Mouse (Mus musculus) left cerebral cortex, postnatal 14 days (tissue): ENCODE data around the gene Gm10837. TPM values are rescaled to one million over a fixed set of nuclear protein-coding genes. Genes with fewer than 3 reads are reported as not detected.
A peak's percentile ranks its signal among the peaks of the same experiment; 100 is the strongest.
"Not testable (repeated sequence)": the region's sequence is repeated elsewhere in the genome, so short reads cannot be mapped to it uniquely, and the experiment has no call there.

Experiments
- DNase-seq, 2 experiments: peaks; one replicate each; pipeline ENCODE4 v3.0.0; 2021 to 2022; ENCODE audit warnings: low spot score in 2 of 2, mixed read lengths in 1 of 2
- intact Hi-C: fragments of 180-260 bp; cut with DNase I; formaldehyde crosslinking; loops from one replicate; pipeline ENCODE4 v1.15.1; 2025
- total RNA-seq, 2 experiments: library from RNA; stranded (reverse); gene quantifications; 2 replicates each; pipeline ENCODE4 v1.2.3; 2021

Gm10837 gene
- total RNA-seq, 2 experiments from 2014 or later: 0.31 TPM; not detected in 1

- DNase-seq: peak in 1 of 2 experiments; percentile 26
- intact Hi-C loops: not testable (repeated sequence)
These were observed 26.5 kb upstream of the Gm10837 start for GRCm38 (mm10) chr14:122463734-122464341.

- no peak for DNase-seq
- intact Hi-C loops: no loop called here
These were observed 26.0 kb upstream of the Gm10837 start for GRCm38 (mm10) chr14:122464351-122464762.

GRCm38 (mm10) chr14:122464763-122465741 lies 25.3 kb upstream of the Gm10837 start, which contains the start of gene Zic5:
Zic5 (minus strand) TSS chr14:122465677.
- intact Hi-C loops: no loop called here
- DNase-seq: peak in 1 of 2 experiments; percentile 33

- intact Hi-C loops: no loop called here
- no peak for DNase-seq
These were observed 24.4 kb upstream of the Gm10837 start for GRCm38 (mm10) chr14:122465931-122466490.

- no peak for DNase-seq
- intact Hi-C loops: no loop called here
These were observed 23.5 kb upstream of the Gm10837 start for GRCm38 (mm10) chr14:122466756-122467362.

- DNase-seq: no peak
- intact Hi-C loops: no loop called here
These were observed 22.2 kb upstream of the Gm10837 start for GRCm38 (mm10) chr14:122467926-122468841.

GRCm38 (mm10) chr14:122468971-122469755 lies 21.2 kb upstream of the Gm10837 start:
- intact Hi-C loops: no loop called here
- no peak for DNase-seq

- DNase-seq: no peak
- intact Hi-C loops: loop anchor here (5.0 kb wide), 1 partner anchor 94 kb away; no protein-coding TSS in a partner anchor
These were observed 18.8 kb upstream of the Gm10837 start for GRCm38 (mm10) chr14:122471449-122472085.

- DNase-seq: no peak
- intact Hi-C loops: loop anchor here (5.0 kb wide), 1 partner anchor 95 kb away; no protein-coding TSS in a partner anchor
These were observed 18.2 kb upstream of the Gm10837 start for GRCm38 (mm10) chr14:122472161-122472560.

GRCm38 (mm10) chr14:122472647-122473046 lies 17.7 kb upstream of the Gm10837 start:
- no peak for DNase-seq
- intact Hi-C loops: loop anchor here (5.0 kb wide), 1 partner anchor 95 kb away; no protein-coding TSS in a partner anchor

GRCm38 (mm10) chr14:122473211-122473751 lies 17.1 kb upstream of the Gm10837 start:
- intact Hi-C loops: loop anchor here (5.0 kb wide), 1 partner anchor 96 kb away; no protein-coding TSS in a partner anchor
- no peak for DNase-seq

GRCm38 (mm10) chr14:122474041-122474890 lies 16.1 kb upstream of the Gm10837 start:
- intact Hi-C loops: loop anchor here (5.0 kb wide), 1 partner anchor 97 kb away; no protein-coding TSS in a partner anchor

GRCm38 (mm10) chr14:122474891-122475556 lies 15.4 kb upstream of the Gm10837 start, which contains the start of gene Zic2:
Zic2 (plus strand) TSS chr14:122475435.
- intact Hi-C loops: loop anchor here (5.0 kb wide), 3 partner anchors 68 to 248 kb away; no protein-coding TSS in a partner anchor
- peak in 1 of 2 experiments; percentile 44 for DNase-seq

More at GRCm38 (mm10) chr14:122474041-122474890, 16.1 kb upstream of the Gm10837 start:
- no peak for DNase-seq

GRCm38 (mm10) chr14:122475557-122476040 lies 14.8 kb upstream of the Gm10837 start:
- intact Hi-C loops: loop anchor here (5.0 kb wide), 2 partner anchors 68 to 248 kb away; no protein-coding TSS in a partner anchor
- DNase-seq: no peak
